Mouse (Mus musculus) gastrocnemius, adult 8-10 months (tissue): ENCODE data around the gene Cbfa2t3. TPM values are rescaled to one million over a fixed set of nuclear protein-coding genes. Genes with fewer than 3 reads are reported as not detected.

Source experiments
- microRNA-seq: library from miRNA; unstranded; fragments of <30 nt; microRNA quantifications from one replicate; pipeline ENCODE4 v1.2.0, GENCODE M21; 2022
- total RNA-seq, 4 experiments: library from RNA; stranded (reverse); gene quantifications; 2 replicates each; pipeline ENCODE4 v1.2.4; 2022

Cbfa2t3 gene
- total RNA-seq, 4 experiments from 2014 or later, result 12.3 to 22.0 (median 17.2) TPM

Small RNA genes within 50 kb of the gene (microRNA-seq; reads per million reads assigned to microRNA genes)
- not detected for gene Mir6396

Other genes with a start within 250 kb of the Cbfa2t3 start
- 10 to 100 TPM in 3 of 4 experiments, 1 to 10 TPM in 1; 8.9 to 15.4 (median 13.7) TPM for gene Snai3, start 238.4 kb downstream of the Cbfa2t3 start, total RNA-seq
- gene Rnf166, start 223.0 kb downstream of the Cbfa2t3 start, total RNA-seq, result 10 to 100 TPM; 29.9 to 37.5 (median 32.4) TPM
- 1 to 10 TPM; 6.1 to 7.2 (median 6.7) TPM for gene Ctu2, start 223.0 kb downstream of the Cbfa2t3 start, total RNA-seq
- 10 to 100 TPM; 11.7 to 14.4 (median 13.9) TPM for gene Piezo1, start 147.8 kb downstream of the Cbfa2t3 start, total RNA-seq
- 1 to 10 TPM in 1 of 4 experiments, under 1 TPM in 3; 0.47 to 1.0 (median 0.83) TPM for gene Cdt1, start 131.1 kb downstream of the Cbfa2t3 start, total RNA-seq
- gene Aprt, start 122.2 kb downstream of the Cbfa2t3 start, total RNA-seq, result 10 to 100 TPM; 42.7 to 49.4 (median 45.2) TPM
- under 1 TPM; 0.92 to 0.96 (median 0.93) TPM for gene Galns, start 87.6 kb downstream of the Cbfa2t3 start, total RNA-seq
- 10 to 100 TPM; 38.7 to 49.7 (median 44.0) TPM for gene Trappc2l, start 87.5 kb downstream of the Cbfa2t3 start, total RNA-seq
- gene Pabpn1l, start 76.4 kb downstream of the Cbfa2t3 start, total RNA-seq, result under 1 TPM in 1 of 4 experiments, not detected in 3; 0.27 TPM
- gene Acsf3, start 76.4 kb upstream of the Cbfa2t3 start, total RNA-seq, result 10 to 100 TPM; 10.5 to 13.1 (median 11.5) TPM
- gene Cdh15, start 148.9 kb upstream of the Cbfa2t3 start, total RNA-seq, result 10 to 100 TPM; 17.7 to 29.9 (median 21.9) TPM